Mouse (Mus musculus): ENCODE results near the gene Pdxdc1. TPM values are rescaled to one million over a fixed set of nuclear protein-coding genes. Genes with fewer than 3 reads are reported as not detected.

Gene Pdxdc1
- total and polyA plus RNA-seq, 3 experiments: 36.0 to 64.2 TPM; not detected in 1

DNA sequence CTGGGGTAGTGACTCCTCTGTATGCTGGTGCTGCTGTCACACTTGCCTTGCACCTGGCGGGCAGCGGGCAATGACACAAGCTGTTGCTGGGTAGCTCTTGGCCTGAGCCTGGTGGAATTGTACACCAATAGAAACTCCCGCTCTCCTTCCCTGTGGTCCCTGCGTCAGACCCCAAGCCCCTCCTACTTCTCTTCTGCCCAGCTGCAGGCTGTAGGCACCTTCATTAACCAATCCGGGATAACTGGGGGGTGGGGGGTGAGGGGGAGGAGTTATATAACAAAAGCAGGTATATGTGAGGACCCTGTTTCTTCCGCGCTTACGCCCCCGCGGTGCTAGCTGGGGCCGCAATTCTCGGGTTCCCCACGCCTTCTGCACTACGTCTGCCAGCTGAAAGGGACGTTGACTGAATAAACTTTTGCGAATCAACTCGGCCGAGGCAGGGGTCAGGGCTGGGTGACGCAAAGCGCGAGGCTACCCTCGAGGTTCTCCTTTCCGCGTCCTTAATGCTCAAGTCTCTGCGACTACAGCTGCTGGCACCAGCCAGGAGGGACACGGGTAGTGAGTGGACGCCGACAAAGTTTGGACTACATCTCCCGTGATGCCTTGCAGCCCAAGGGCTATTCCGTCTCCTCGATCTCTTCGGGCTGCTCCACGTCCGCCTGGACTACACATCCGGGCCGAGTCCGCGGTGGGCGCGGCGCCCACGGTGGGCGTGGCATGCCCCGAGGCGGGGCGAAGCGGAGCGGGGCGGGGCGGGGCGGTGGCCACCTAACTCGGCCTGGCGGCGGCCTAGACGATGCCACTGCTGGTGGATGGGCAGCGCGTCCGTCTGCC is 84.2 kb downstream of the Pdxdc1 start, which contains the start of gene Ntan1 (continued):
- TF ChIP-seq MEF2A (IDR thresholded peaks at IDR 0.05; ENCODE audit: extremely low read depth, insufficient replicate concordance, low read depth, low read length, poor library complexity, severe bottlenecking) (no peak), TAL1 (IDR thresholded peaks at IDR 0.05; ENCODE audit: low read length) (no peak), ELF1 (IDR thresholded peaks at IDR 0.05; ENCODE audit: low read depth, low read length) (peak; percentile 80), HCFC1 (IDR thresholded peaks at IDR 0.05; ENCODE audit: low read depth, low read length) (peak; percentile 94), BHLHE40 (IDR thresholded peaks at IDR 0.05; ENCODE audit: borderline replicate concordance, low read depth, low read length) (no peak), NELFE (IDR thresholded peaks at IDR 0.05; ENCODE audit: low read depth, low read length) (peak; percentile 69), ZMIZ1 (IDR thresholded peaks at IDR 0.05; ENCODE audit: low read depth, low read length) (0 out of 2 replicates have a peak, but pooled peaks have one; percentile 51), CHD2 (IDR thresholded peaks at IDR 0.05; ENCODE audit: low read length) (peak; percentile 49), CTCF (IDR thresholded peaks at IDR 0.05 in 2 of 3, conservative IDR thresholded peaks at IDR 0.05 in 1 of 3; ENCODE audit: control insufficient read depth in 1 of 3, insufficient read depth in 1 of 3, low read depth in 2 of 3, low read length in 3 of 3, poor library complexity in 1 of 3, severe bottlenecking in 1 of 3) (no peak), E2F4 (IDR thresholded peaks at IDR 0.05; ENCODE audit: borderline replicate concordance, low read depth, low read length) (peak; percentile 31; the same call in 1 of the 2 replicates), TBP (IDR thresholded peaks at IDR 0.05; ENCODE audit: low read depth, low read length) (0 out of 2 replicates have a peak, but pooled peaks have one; percentile 12), ETS1 (IDR thresholded peaks at IDR 0.05; ENCODE audit: low read depth, low read length) (no peak), RAD21 (IDR thresholded peaks at IDR 0.05; ENCODE audit: low read depth, low read length) (no peak), KAT2A (conservative IDR thresholded peaks at IDR 0.05; ENCODE audit: low read depth, low read length) (peak; percentile 71; the same call in 1 of the 2 replicates), USF1 (IDR thresholded peaks at IDR 0.05; ENCODE audit: low read depth, low read length) (peak; percentile 16; the same call in 1 of the 2 replicates), MXI1 (IDR thresholded peaks at IDR 0.05; ENCODE audit: low read depth, low read length) (peak; percentile 68), MYC (IDR thresholded peaks at IDR 0.05; ENCODE audit: low read depth, low read length) (0 out of 2 replicates have a peak, but pooled peaks have one; percentile 33), ZC3H11A (IDR thresholded peaks at IDR 0.05; ENCODE audit: low read depth, low read length) (no peak), RCOR1 (IDR thresholded peaks at IDR 0.05; ENCODE audit: low read depth, low read length) (no peak), POLR2AphosphoS2 (IDR thresholded peaks at IDR 0.05; ENCODE audit: low read length) (peak; percentile 47; the same call in 1 of the 2 replicates), MAZ (IDR thresholded peaks at IDR 0.05; ENCODE audit: low read depth, low read length) (no peak; the same call in 1 of the 2 replicates), POLR2AphosphoS5 (IDR thresholded peaks at IDR 0.05; ENCODE audit: borderline replicate concordance, low read depth, low read length) (no peak), TCF12 (IDR thresholded peaks at IDR 0.05; ENCODE audit: low read depth, low read length) (no peak), SIN3A (IDR thresholded peaks at IDR 0.05; ENCODE audit: low read length) (peak; percentile 77), JUND (IDR thresholded peaks at IDR 0.05; ENCODE audit: low read depth, low read length) (no peak)

Data from MEL (cell line).